Mouse (Mus musculus): ENCODE data around the gene Nckap5l. TPM values are rescaled to one million over a fixed set of nuclear protein-coding genes. Genes with fewer than 3 reads are reported as not detected.

Nckap5l gene
- polyA plus RNA-seq, 1 experiment from 2014 or later: 0.53 TPM

DNA sequence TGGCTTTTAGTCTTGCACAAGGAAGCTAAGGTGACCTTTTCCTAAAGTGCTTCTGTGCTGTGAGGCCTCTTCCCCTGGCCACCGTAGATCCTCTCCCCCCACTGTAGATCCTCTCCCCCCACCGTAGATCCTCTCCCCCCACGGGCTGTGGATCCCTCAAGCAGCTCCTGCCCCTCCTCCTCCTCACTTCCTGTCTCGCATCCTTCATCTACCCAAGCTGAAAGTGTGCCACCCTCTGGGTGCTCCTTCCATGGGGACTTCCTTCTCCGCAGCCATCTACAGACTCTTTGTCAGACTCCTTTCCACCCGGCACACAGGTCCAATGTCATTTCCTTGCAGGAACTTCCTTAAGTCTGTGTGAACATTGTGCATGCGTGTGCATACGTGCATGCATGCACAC is 27.2 kb downstream of the Nckap5l start:
- TF ChIP-seq EP300 (IDR thresholded peaks at IDR 0.05; ENCODE audit: low read depth) (no peak), CTCF (IDR thresholded peaks at IDR 0.05; ENCODE audit: low read depth) (peak; percentile 11; the same call in 1 of the 2 replicates)
- Histone ChIP-seq H3K27ac (ENCODE audit: low read depth) (no peak overlapping the region), H3K9ac (replicated peaks) (no peak overlapping the region), H3K4me3 (ENCODE audit: low read depth, low read length) (no peak overlapping the region), H3K27me3 (ENCODE audit: insufficient read depth, low read length) (no peaks in the 10 kb centered on the region), H3K9me3 (ENCODE audit: low read length) (no peaks in the 10 kb centered on the region), H3K4me1 (ENCODE audit: insufficient read depth) (no peaks in the 10 kb centered on the region), H3K4me2 (ENCODE audit: low read depth, low read length) (no peak overlapping the region), H3K36me3 (replicated peaks; ENCODE audit: insufficient read depth, low read length) (no peaks in the 10 kb centered on the region; the same call in 1 of the 2 replicates)
- ATAC-seq: no peak
- no peak for DNase-seq
- WGBS (ENCODE audit: insufficient replicate concordance): 63% methylated on average over 8 of the region's 8 CpGs

GRCm38 (mm10) chr15:99423884-99424283 is 33.7 kb downstream of the Nckap5l start:
- Histone ChIP-seq H3K4me1 (ENCODE audit: insufficient read depth) (peaks cover 15% of the 10 kb centered on the region), H3K9me3 (ENCODE audit: low read length) (no peaks in the 10 kb centered on the region), H3K36me3 (replicated peaks; ENCODE audit: insufficient read depth, low read length) (no peaks in the 10 kb centered on the region; the same call in 1 of the 2 replicates), H3K4me2 (ENCODE audit: low read depth, low read length) (no peak overlapping the region), H3K9ac (replicated peaks) (no peak overlapping the region), H3K4me3 (ENCODE audit: low read depth, low read length) (no peak overlapping the region), H3K27me3 (ENCODE audit: insufficient read depth, low read length) (no peaks in the 10 kb centered on the region), H3K27ac (ENCODE audit: low read depth) (no peak overlapping the region)
- ATAC-seq: no peak
- 85% methylated on average over 9 of the region's 9 CpGs for WGBS (ENCODE audit: insufficient replicate concordance)
- no peak for DNase-seq
- TF ChIP-seq EP300 (IDR thresholded peaks at IDR 0.05; ENCODE audit: low read depth): no peak
- TF ChIP-seq CTCF (IDR thresholded peaks at IDR 0.05; ENCODE audit: low read depth): no peak

- WGBS (ENCODE audit: insufficient replicate concordance): 92% methylated on average over 8 of the region's 10 CpGs
- Histone ChIP-seq H3K9me3 (ENCODE audit: low read length) (no peaks in the 10 kb centered on the region), H3K4me1 (ENCODE audit: insufficient read depth) (peaks cover 15% of the 10 kb centered on the region)
Observed at GRCm38 (mm10) chr15:99423131-99423530, 34.4 kb downstream of the Nckap5l start.

DNA sequence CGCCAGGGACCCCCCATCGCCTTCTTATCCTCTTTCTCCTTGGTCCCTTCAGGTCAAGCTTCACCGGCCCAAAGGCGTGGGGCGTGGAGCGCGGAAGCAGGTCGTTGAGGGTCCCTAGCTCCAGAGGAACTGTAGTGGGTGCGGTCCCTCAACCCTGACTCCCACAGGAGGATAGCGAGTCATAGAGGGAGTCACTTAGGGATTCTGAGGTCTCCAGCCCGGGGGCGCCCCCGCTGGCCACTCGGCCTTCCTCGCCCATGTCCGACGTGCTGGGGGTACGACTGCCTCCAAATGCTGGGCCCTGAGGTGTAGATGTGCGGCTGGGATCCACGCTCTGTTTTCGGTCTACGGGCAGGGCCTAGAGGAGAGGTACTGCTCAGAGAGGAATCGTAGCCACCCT is 35.0 kb downstream of the Nckap5l start:
- no peak for ATAC-seq
- H3K27me3 ChIP-seq (ENCODE audit: insufficient read depth, low read length): no peaks in the 10 kb centered on the region
- 91% methylated on average over 23 of the region's 23 CpGs for WGBS (ENCODE audit: insufficient replicate concordance)
- no peak overlapping the region for H3K9ac ChIP-seq (replicated peaks)
- TF ChIP-seq EP300 (IDR thresholded peaks at IDR 0.05; ENCODE audit: low read depth): no peak
- no peak for TF ChIP-seq CTCF (IDR thresholded peaks at IDR 0.05; ENCODE audit: low read depth)
- no peak for DNase-seq
- H3K4me1 ChIP-seq (ENCODE audit: insufficient read depth): peaks cover 15% of the 10 kb centered on the region
- no peak overlapping the region for H3K4me2 ChIP-seq (ENCODE audit: low read depth, low read length)
- H3K36me3 ChIP-seq (replicated peaks; ENCODE audit: insufficient read depth, low read length): no peaks in the 10 kb centered on the region
- no peak overlapping the region for H3K27ac ChIP-seq (ENCODE audit: low read depth)
- no peaks in the 10 kb centered on the region for H3K9me3 ChIP-seq (ENCODE audit: low read length)
- H3K4me3 ChIP-seq (ENCODE audit: low read depth, low read length): no peak overlapping the region

More at GRCm38 (mm10) chr15:99423131-99423530, 34.4 kb downstream of the Nckap5l start:
- Histone ChIP-seq H3K4me2 (ENCODE audit: low read depth, low read length) (no peak overlapping the region), H3K4me3 (ENCODE audit: low read depth, low read length) (no peak overlapping the region), H3K27me3 (ENCODE audit: insufficient read depth, low read length) (no peaks in the 10 kb centered on the region), H3K9ac (replicated peaks) (no peak overlapping the region), H3K36me3 (replicated peaks; ENCODE audit: insufficient read depth, low read length) (no peaks in the 10 kb centered on the region), H3K27ac (ENCODE audit: low read depth) (no peak overlapping the region)
- TF ChIP-seq CTCF (IDR thresholded peaks at IDR 0.05; ENCODE audit: low read depth): no peak
- no peak for TF ChIP-seq EP300 (IDR thresholded peaks at IDR 0.05; ENCODE audit: low read depth)
- DNase-seq: no peak
- ATAC-seq: no peak

DNA sequence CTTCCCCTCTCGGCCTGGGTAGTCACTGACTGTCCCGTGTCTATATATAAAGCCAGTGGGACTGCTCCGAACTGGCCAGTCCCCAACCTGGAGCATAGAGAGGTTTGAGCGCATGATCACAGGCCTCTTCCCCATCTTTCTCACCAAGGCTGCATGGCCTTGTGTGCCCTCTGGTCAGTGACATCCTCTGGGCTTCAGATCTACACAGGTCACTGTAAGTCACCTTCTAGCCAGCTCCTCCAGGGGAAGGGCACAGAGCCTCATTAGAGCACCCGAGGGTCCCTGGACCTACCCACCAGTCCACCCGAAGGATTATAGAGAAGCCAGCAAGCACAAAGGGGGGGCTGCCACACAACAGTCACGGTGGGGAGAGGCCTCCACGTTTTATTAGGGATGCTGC is 35.9 kb downstream of the Nckap5l start:
- 0 out of 2 replicates have a peak overlapping the region, but pooled peaks have one; percentile 57 for H3K27ac ChIP-seq (ENCODE audit: low read depth)
- no peak overlapping the region for H3K4me3 ChIP-seq (ENCODE audit: low read depth, low read length)
- DNase-seq (no peak), ATAC-seq (no peak)
- H3K9ac ChIP-seq (replicated peaks): no peak overlapping the region
- peaks cover 18% of the 10 kb centered on the region for H3K4me1 ChIP-seq (ENCODE audit: insufficient read depth)
- H3K4me2 ChIP-seq (ENCODE audit: low read depth, low read length): no peak overlapping the region
- H3K27me3 ChIP-seq (ENCODE audit: insufficient read depth, low read length): no peaks in the 10 kb centered on the region
- no peak for TF ChIP-seq EP300 (IDR thresholded peaks at IDR 0.05; ENCODE audit: low read depth)
- no peak for TF ChIP-seq CTCF (IDR thresholded peaks at IDR 0.05; ENCODE audit: low read depth)
- H3K36me3 ChIP-seq (replicated peaks; ENCODE audit: insufficient read depth, low read length): no peaks in the 10 kb centered on the region
- 73% methylated on average over 8 of the region's 8 CpGs for WGBS (ENCODE audit: insufficient replicate concordance)
- H3K9me3 ChIP-seq (ENCODE audit: low read length): no peaks in the 10 kb centered on the region

DNA sequence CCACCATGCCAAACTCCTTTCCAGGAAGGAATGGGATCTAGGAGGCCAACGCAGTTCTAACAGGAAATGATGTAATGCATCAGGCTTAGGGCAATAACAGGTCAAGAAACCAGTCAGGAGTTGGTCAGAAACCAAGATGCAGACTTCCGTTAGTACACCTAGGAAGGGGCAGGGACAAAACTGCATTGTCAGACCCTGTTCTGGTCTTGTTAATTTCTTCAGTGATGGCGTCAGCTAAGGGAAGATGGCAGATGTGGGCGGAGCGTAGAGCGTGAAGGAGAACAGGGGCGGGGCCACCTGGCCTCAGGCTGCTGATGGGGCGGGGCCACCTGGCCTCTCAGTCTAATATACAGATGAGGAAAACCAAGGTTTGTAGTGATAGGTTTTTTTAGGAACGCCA is 36.4 kb downstream of the Nckap5l start:
- Histone ChIP-seq H3K4me1 (ENCODE audit: insufficient read depth) (peaks cover 19% of the 10 kb centered on the region), H3K9me3 (ENCODE audit: low read length) (no peaks in the 10 kb centered on the region), H3K36me3 (replicated peaks; ENCODE audit: insufficient read depth, low read length) (no peaks in the 10 kb centered on the region), H3K4me2 (ENCODE audit: low read depth, low read length) (peak overlapping the region; percentile 58), H3K27ac (ENCODE audit: low read depth) (peak overlapping the region; percentile 57), H3K27me3 (ENCODE audit: insufficient read depth, low read length) (no peaks in the 10 kb centered on the region), H3K4me3 (ENCODE audit: low read depth, low read length) (no peak overlapping the region), H3K9ac (replicated peaks) (no peak overlapping the region)
- WGBS (ENCODE audit: insufficient replicate concordance): 59% methylated on average over 9 of the region's 9 CpGs
- no peak for TF ChIP-seq EP300 (IDR thresholded peaks at IDR 0.05; ENCODE audit: low read depth)
- TF ChIP-seq CTCF (IDR thresholded peaks at IDR 0.05; ENCODE audit: low read depth): no peak
- peak; percentile 64 for DNase-seq
- peak; percentile 44 for ATAC-seq
